Mouse (Mus musculus): ENCODE measurements around the gene Skap1.
"Not testable (repeated sequence)": the region's sequence is repeated elsewhere in the genome, so short reads cannot be mapped to it uniquely, and the experiment has no call there.

The Skap1 gene

GRCm38 (mm10) chr11:96760042-96760441 is 295.6 kb downstream of the Skap1 start:
- DNase-seq: peak; percentile 63

DNA sequence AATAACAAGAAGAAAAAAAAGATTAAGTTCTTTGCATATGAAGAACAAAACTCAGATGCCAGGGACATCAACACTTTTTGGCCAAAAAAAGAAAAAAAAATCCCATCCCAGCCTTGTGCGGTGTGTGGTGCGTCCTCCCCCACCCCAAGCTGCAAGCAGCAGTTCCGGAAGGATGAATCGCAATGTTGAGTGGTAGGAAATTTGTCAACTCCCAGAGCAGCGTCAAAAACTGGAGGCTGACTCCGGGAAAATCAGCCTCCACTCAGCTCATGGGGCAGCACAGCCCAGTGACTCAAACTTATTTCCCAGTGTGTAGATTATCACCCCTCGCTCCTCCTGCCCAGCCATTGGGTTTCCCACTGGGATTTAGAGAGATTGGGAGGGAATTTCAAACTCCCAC is 297.6 kb downstream of the Skap1 start:
- no peak for DNase-seq

- DNase-seq: peak; percentile 77
These were observed 298.5 kb downstream of the Skap1 start for GRCm38 (mm10) chr11:96762742-96763470.

DNA sequence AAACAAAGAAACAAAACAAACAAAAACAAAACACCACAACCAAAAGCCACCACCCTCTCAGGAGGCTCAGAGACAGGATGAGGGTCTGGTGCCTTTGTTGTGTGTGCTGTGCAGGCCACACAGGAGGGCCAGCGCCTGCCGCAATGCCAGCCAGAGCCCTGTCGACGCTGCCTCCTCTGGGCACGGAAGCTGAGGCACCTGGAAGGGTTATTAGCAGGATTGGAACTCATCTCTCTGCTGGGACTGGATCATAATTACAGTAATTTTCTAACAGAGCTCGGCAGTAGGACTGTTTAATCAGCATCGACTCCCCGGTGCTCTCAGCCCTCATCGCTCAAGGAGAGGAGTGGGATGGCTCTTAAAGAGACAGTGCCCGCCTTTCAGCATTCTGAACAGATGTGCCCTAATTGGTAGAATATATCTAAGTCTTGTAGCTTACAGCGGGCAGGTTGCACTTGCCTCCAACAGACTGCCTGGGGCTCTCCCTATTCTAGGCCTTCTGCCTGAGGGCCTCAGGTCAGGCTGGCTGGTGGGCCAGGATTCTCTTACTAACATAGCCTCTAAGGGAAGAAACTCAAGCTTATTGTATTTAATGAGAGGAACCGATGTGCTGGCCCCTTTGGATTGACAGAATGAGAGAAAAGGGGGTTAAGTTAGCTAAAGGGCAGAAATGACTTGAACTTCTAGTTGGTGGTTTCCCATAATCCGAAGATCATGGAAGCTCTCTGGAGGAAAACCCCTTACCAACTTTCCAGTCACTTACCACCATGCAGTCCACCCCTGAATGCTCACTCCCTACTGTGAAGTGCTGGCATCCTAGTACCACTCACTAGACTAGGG is 300.3 kb downstream of the Skap1 start:
- DNase-seq: no peak

GRCm38 (mm10) chr11:96765645-96766044 is 301.3 kb downstream of the Skap1 start:
- no peak for DNase-seq

DNA sequence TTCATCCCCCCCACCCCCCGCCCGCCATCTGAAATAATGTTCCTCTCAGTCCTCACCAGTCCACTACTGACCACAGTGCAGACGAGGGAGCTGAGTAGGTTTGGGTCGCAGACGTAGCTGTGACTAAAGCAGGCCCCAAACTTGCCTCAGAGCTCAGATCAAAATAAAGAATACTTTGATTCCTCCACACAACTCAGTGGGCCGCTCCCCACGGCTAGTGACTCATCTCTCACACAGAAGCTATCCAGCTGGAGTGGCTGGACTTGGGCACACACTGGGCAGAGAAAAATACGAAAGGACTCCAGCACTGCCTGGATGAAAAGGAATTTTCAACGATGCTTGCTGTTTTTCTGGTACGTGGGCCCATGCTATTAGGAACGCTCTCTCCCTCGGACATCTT is 302.2 kb downstream of the Skap1 start:
- no peak for DNase-seq

GRCm38 (mm10) chr11:96767096-96767495 is 302.7 kb downstream of the Skap1 start:
- DNase-seq: no peak

GRCm38 (mm10) chr11:96768240-96768639 is 303.8 kb downstream of the Skap1 start:
- DNase-seq: no peak

DNA sequence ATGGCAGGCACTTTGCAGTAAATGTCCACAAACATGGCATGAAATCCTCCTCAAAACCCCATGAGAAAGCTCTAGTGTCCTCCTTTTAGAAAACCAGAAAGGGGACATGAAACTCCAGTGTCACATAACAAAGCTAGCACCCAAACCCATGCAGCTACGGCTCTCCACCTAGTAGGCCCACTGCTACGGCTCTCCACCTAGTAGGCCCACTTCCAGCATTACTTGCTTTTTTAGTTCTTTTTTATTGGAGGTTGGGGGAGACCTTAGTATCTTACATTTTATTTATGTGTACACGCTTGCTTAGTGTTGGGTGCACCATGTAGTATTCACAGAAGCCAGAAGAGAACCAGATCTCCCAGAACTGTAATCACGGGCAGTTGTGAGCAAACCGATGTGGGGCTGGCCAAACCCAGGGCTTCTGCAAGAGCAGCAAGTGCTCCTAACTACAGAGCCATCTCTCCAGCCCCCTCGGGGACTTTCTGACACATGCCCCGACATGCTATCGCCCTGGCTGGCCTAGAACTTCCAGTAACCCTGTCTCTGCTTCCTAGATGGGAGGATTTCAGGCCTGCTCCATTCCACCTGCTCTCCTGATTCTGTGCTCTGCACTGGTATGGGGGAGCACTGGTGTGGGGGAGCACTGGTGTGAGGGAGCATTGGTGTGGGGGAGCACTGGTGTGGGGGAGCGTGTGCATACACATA is 307.0 kb downstream of the Skap1 start:
- no peak for DNase-seq

GRCm38 (mm10) chr11:96772413-96772812 is 308.0 kb downstream of the Skap1 start:
- DNase-seq: no peak

DNA sequence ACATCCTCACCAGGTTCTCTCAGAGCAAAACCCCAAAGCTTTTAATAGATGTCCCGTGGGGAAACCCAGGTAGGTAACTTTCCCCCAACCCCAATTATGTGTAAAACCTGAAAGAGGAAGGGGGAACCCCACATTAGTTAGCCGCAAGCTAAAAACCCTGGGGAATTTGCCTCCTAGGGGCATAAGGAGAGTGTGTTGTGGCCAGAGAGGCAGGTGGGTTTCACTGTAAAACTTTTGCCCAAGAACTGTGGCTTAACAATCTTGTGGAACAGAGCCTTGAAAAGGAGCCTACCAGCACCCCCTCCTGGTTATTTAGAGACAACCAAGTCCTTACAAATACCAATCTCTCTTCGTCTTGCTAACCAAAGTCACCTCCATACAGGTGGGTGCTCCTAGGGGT is 310.1 kb downstream of the Skap1 start:
- no peak for DNase-seq

DNA sequence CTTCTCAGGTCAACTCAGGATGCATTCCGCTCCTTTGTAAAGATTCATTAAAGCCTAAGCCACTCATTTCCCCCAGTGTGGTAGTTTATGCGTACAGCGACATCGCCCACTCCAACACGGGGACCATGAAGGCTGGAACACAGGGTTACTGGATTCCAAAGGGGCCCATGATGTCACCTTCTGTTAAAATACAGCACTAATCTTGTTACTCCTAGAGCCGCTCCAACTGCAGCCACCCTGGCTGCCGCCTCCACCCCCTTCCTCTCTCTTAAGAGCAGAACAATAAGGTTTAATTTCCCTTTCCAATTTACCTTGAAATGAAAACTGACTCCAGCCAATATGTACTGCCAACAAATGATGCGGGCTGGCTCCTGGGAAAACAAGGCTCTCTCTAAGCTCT is 310.7 kb downstream of the Skap1 start:
- no peak for DNase-seq

- DNase-seq: no peak
These were observed 311.3 kb downstream of the Skap1 start for GRCm38 (mm10) chr11:96775665-96776064.

- no peak for DNase-seq
These were observed 311.7 kb downstream of the Skap1 start for GRCm38 (mm10) chr11:96776068-96776467.

DNA sequence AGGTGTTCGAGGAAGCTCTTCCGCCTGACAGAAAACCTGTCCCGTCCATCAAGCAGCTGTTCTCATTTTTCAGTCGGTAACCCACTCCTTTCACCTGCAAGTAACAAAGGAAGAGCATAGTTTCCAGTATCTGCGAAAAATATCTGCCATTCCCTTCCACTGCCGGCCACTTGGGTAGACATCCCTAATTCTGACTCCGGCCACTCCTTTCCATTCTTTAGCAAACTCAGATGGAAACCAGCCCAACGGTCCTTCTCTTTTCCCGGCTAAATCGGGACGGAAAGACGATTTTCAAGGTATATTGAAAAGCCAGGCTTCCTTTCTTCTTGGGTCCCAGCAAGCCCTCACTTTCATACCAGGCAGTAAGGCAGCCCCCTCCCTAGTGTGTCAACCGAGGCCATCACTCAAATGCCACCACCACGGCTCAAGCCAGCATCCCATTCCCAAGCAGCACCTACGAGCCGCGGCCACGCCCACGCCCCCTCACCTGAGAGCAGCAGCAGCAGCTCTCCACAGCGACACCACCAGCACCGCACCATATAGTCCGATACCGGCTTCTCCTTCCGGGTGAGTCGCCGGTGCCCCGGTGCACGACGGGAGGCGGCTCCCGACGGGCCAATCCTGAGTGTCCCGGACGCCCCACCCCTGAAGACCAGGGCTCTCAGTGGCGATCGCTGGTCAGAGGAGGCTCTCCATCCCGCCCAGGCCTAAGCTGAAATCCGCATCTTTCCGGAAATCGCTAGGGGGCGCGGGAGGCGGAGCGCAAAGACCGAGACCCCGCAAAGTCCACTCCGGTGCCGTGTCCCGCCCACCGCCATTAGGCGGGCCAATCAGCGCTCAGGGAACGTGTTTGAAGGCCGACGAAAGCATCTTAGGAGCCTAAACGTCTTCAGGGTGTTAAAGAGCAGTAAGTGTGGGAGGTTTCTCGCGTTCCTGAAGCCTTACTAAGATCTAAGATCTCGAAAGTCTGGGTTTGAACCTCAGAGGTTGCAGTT is 312.9 kb downstream of the Skap1 start, which contains the start of gene Snx11:
Gene Snx11 (minus strand): TSS at position 592 of the 995 bp plus-strand sequence.
- DNase-seq: peak; percentile 100

- DNase-seq: not testable (repeated sequence)
These were observed 313.8 kb downstream of the Skap1 start for GRCm38 (mm10) chr11:96778061-96778627.

- DNase-seq: no peak
These were observed 315.9 kb downstream of the Skap1 start for GRCm38 (mm10) chr11:96780306-96780705.

- DNase-seq: no peak
These were observed 317.0 kb downstream of the Skap1 start for GRCm38 (mm10) chr11:96781425-96781824.

DNA sequence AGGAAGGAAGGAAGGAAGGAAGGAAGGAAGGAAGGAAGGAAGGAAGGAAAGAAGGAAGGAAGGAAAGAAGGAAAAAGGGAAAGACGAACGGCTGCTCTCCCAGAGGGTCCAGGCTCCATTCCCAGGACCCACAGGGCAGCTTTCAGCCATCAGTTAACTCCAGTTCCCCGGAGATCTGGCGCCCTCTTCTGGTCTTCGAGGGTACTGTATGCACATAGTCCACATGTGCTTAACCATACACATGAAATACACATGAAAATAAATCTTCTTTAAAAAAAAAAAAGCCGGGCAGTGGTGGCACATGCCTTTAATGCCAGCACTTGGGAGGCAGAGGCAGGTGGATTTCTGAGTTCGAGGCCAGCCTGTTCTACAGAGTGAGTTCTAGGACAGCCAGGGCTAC is 320.5 kb downstream of the Skap1 start:
- peak; percentile 56 for DNase-seq

GRCm38 (mm10) chr11:96786731-96787450 is 322.5 kb downstream of the Skap1 start:
- no peak for DNase-seq

Measured in cerebellum, adult 8-10 months (tissue).